Mouse (Mus musculus): ENCODE data around the gene Eif3i. TPM values are rescaled to one million over a fixed set of nuclear protein-coding genes. Genes with fewer than 3 reads are reported as not detected.
"Not testable (repeated sequence)": the region's sequence is repeated elsewhere in the genome, so short reads cannot be mapped to it uniquely, and the experiment has no call there.

Eif3i gene
- polyA plus RNA-seq, 1 experiment from 2014 or later = 209 TPM

- Histone ChIP-seq H3K4me2 (no peak overlapping the region), H3K27me3 (no peaks in the 10 kb centered on the region), H3K4me3 (no peak overlapping the region), H3K9me3 (no peaks in the 10 kb centered on the region), H3K4me1 (replicated peaks) (0 out of 2 replicates have a peak, but pooled peaks cover 5% of the 10 kb centered on the region), H3K9ac (no peak overlapping the region), H3K27ac (replicated peaks) (no peak overlapping the region), H3K36me3 (no peaks in the 10 kb centered on the region)
- whole genome bisulfite sequencing = 95% methylated on average over 7 of the region's 7 CpGs
- no peak for ATAC-seq (ENCODE audit: low read depth)
Observed at GRCm38 (mm10) chr4:129568366-129568765, 32.1 kb downstream of the Eif3i start.

- 84% methylated on average over 6 of the region's 6 CpGs for WGBS
Observed at GRCm38 (mm10) chr4:129565139-129565538, 35.3 kb downstream of the Eif3i start.

GRCm38 (mm10) chr4:129563718-129564117, 36.7 kb downstream of the Eif3i start:
- no peak overlapping the region for H3K9ac ChIP-seq
- H3K27me3 ChIP-seq = no peaks in the 10 kb centered on the region
- H3K9me3 ChIP-seq = no peaks in the 10 kb centered on the region
- ATAC-seq (ENCODE audit: low read depth) = no peak
- H3K4me1 ChIP-seq (replicated peaks) = 0 out of 2 replicates have a peak, but pooled peaks cover 7% of the 10 kb centered on the region
- H3K36me3 ChIP-seq = no peaks in the 10 kb centered on the region
- 22% methylated on average over 8 of the region's 8 CpGs for WGBS
- H3K27ac ChIP-seq (replicated peaks) = no peak overlapping the region; the same call in 1 of the 2 replicates
- no peak overlapping the region for H3K4me3 ChIP-seq
- H3K4me2 ChIP-seq = no peak overlapping the region

More at GRCm38 (mm10) chr4:129565139-129565538, 35.3 kb downstream of the Eif3i start:
- no peak for ATAC-seq (ENCODE audit: low read depth)
- H3K4me3 ChIP-seq = no peak overlapping the region
- no peak overlapping the region for H3K4me2 ChIP-seq
- no peaks in the 10 kb centered on the region for H3K36me3 ChIP-seq
- H3K27me3 ChIP-seq = no peaks in the 10 kb centered on the region
- no peaks in the 10 kb centered on the region for H3K9me3 ChIP-seq
- H3K9ac ChIP-seq = no peak overlapping the region
- H3K27ac ChIP-seq (replicated peaks) = no peak overlapping the region
- 0 out of 2 replicates have a peak, but pooled peaks cover 7% of the 10 kb centered on the region for H3K4me1 ChIP-seq (replicated peaks)

- Histone ChIP-seq H3K4me1 (replicated peaks) (peaks cover 14% of the 10 kb centered on the region), H3K36me3 (no peaks in the 10 kb centered on the region), H3K27me3 (no peaks in the 10 kb centered on the region), H3K27ac (replicated peaks) (no peak overlapping the region), H3K9me3 (no peaks in the 10 kb centered on the region), H3K4me2 (no peak overlapping the region), H3K4me3 (no peak overlapping the region), H3K9ac (no peak overlapping the region)
- WGBS = 90% methylated on average over 5 of the region's 5 CpGs
- ATAC-seq (ENCODE audit: low read depth) = no peak
Observed at GRCm38 (mm10) chr4:129561184-129561583, 39.3 kb downstream of the Eif3i start.

GRCm38 (mm10) chr4:129558321-129558955, 42.0 kb downstream of the Eif3i start:
- Histone ChIP-seq H3K9ac (no peak overlapping the region), H3K4me1 (replicated peaks) (peaks cover 24% of the 10 kb centered on the region), H3K36me3 (no peaks in the 10 kb centered on the region), H3K4me3 (no peak overlapping the region), H3K4me2 (no peak overlapping the region), H3K27me3 (no peaks in the 10 kb centered on the region), H3K27ac (replicated peaks) (no peak overlapping the region), H3K9me3 (no peaks in the 10 kb centered on the region)
- WGBS = 87% methylated on average over 12 of the region's 12 CpGs
- ATAC-seq (ENCODE audit: low read depth) = no peak

GRCm38 (mm10) chr4:129557256-129557808, 43.1 kb downstream of the Eif3i start:
- 79% methylated on average over 9 of the region's 9 CpGs for WGBS
- no peaks in the 10 kb centered on the region for H3K36me3 ChIP-seq
- no peaks in the 10 kb centered on the region for H3K9me3 ChIP-seq

GRCm38 (mm10) chr4:129556532-129557223, 43.8 kb downstream of the Eif3i start:
- WGBS = 9% methylated on average over 32 of the region's 33 CpGs
- no peaks in the 10 kb centered on the region for H3K36me3 ChIP-seq
- H3K27ac ChIP-seq (replicated peaks) = peak overlapping the region; percentile 59
- H3K9me3 ChIP-seq = no peaks in the 10 kb centered on the region
- H3K27me3 ChIP-seq = no peaks in the 10 kb centered on the region
- peak; percentile 74 for ATAC-seq (ENCODE audit: low read depth)
- H3K4me3 ChIP-seq = peak overlapping the region; percentile 45
- H3K4me1 ChIP-seq (replicated peaks) = peaks cover 21% of the 10 kb centered on the region
- peak overlapping the region; percentile 74 for H3K9ac ChIP-seq
- H3K4me2 ChIP-seq = peak overlapping the region; percentile 87

More at GRCm38 (mm10) chr4:129557256-129557808, 43.1 kb downstream of the Eif3i start:
- peak overlapping the region; percentile 45 for H3K4me3 ChIP-seq
- no peak for ATAC-seq (ENCODE audit: low read depth)
- peak overlapping the region; percentile 59 for H3K27ac ChIP-seq (replicated peaks)
- H3K4me1 ChIP-seq (replicated peaks) = peaks cover 21% of the 10 kb centered on the region
- peak overlapping the region; percentile 87 for H3K4me2 ChIP-seq
- H3K27me3 ChIP-seq = no peaks in the 10 kb centered on the region
- 0 out of 2 replicates have a peak overlapping the region, but pooled peaks have one; percentile 74 for H3K9ac ChIP-seq

GRCm38 (mm10) chr4:129555862-129556531, 44.5 kb downstream of the Eif3i start:
- no peaks in the 10 kb centered on the region for H3K9me3 ChIP-seq
- peaks cover 21% of the 10 kb centered on the region for H3K4me1 ChIP-seq (replicated peaks)
- ATAC-seq (ENCODE audit: low read depth) = peak; percentile 79
- H3K4me3 ChIP-seq = peak overlapping the region; percentile 45
- peak overlapping the region; percentile 77 for H3K27ac ChIP-seq (replicated peaks)
- H3K36me3 ChIP-seq = no peaks in the 10 kb centered on the region
- H3K27me3 ChIP-seq = no peaks in the 10 kb centered on the region
- peak overlapping the region; percentile 74 for H3K9ac ChIP-seq
- peak overlapping the region; percentile 87 for H3K4me2 ChIP-seq
- WGBS = under 1% methylated on average over 24 of the region's 24 CpGs

GRCm38 (mm10) chr4:129555421-129555861, 45.0 kb downstream of the Eif3i start:
- H3K27me3 ChIP-seq = no peaks in the 10 kb centered on the region
- H3K4me3 ChIP-seq = peak overlapping the region; percentile 45
- peak; percentile 67; the same call in 1 of the 2 replicates for ATAC-seq (ENCODE audit: low read depth)
- H3K9ac ChIP-seq = peak overlapping the region; percentile 74
- no peaks in the 10 kb centered on the region for H3K36me3 ChIP-seq
- peak overlapping the region; percentile 77 for H3K27ac ChIP-seq (replicated peaks)
- 2% methylated on average over 16 of the region's 16 CpGs for WGBS
- no peaks in the 10 kb centered on the region for H3K9me3 ChIP-seq
- peak overlapping the region; percentile 87 for H3K4me2 ChIP-seq
- peaks cover 21% of the 10 kb centered on the region for H3K4me1 ChIP-seq (replicated peaks)

GRCm38 (mm10) chr4:129554512-129554911, 45.9 kb downstream of the Eif3i start:
- not testable (repeated sequence) for H3K4me3 ChIP-seq; H3K9ac ChIP-seq; H3K9me3 ChIP-seq; ATAC-seq (ENCODE audit: low read depth); H3K4me2 ChIP-seq; H3K27me3 ChIP-seq; H3K36me3 ChIP-seq; H3K27ac ChIP-seq (replicated peaks)
- WGBS = 67% methylated on average over 6 of the region's 6 CpGs
- peaks cover 21% of the 10 kb centered on the region for H3K4me1 ChIP-seq (replicated peaks)

- no peaks in the 10 kb centered on the region for H3K36me3 ChIP-seq
- H3K27ac ChIP-seq (replicated peaks) = no peak overlapping the region
- no peaks in the 10 kb centered on the region for H3K27me3 ChIP-seq
- peaks cover 6% of the 10 kb centered on the region for H3K4me1 ChIP-seq (replicated peaks)
- H3K4me3 ChIP-seq = no peak overlapping the region
- 74% methylated on average over 1 of the region's 1 CpGs for WGBS
- H3K4me2 ChIP-seq = no peak overlapping the region
- H3K9me3 ChIP-seq = no peaks in the 10 kb centered on the region
- no peak for ATAC-seq (ENCODE audit: low read depth)
- no peak overlapping the region for H3K9ac ChIP-seq
Observed at GRCm38 (mm10) chr4:129550295-129550694, 50.2 kb downstream of the Eif3i start.

GRCm38 (mm10) chr4:129549306-129549705, 51.1 kb downstream of the Eif3i start:
- Histone ChIP-seq H3K4me2 (no peak overlapping the region), H3K36me3 (no peaks in the 10 kb centered on the region), H3K9me3 (no peaks in the 10 kb centered on the region), H3K4me3 (no peak overlapping the region), H3K4me1 (replicated peaks) (0 out of 2 replicates have a peak, but pooled peaks cover 4% of the 10 kb centered on the region), H3K9ac (no peak overlapping the region), H3K27me3 (no peaks in the 10 kb centered on the region), H3K27ac (replicated peaks) (no peak overlapping the region)
- ATAC-seq (ENCODE audit: low read depth) = no peak
- WGBS = 92% methylated on average over 2 of the region's 2 CpGs

All from neural tube, embryonic 13.5 days (tissue).